Mouse (Mus musculus): ENCODE measurements around the gene Speer4b.
"Not testable (repeated sequence)": the region's sequence is repeated elsewhere in the genome, so short reads cannot be mapped to it uniquely, and the experiment has no call there.

Gene Speer4b

DNA sequence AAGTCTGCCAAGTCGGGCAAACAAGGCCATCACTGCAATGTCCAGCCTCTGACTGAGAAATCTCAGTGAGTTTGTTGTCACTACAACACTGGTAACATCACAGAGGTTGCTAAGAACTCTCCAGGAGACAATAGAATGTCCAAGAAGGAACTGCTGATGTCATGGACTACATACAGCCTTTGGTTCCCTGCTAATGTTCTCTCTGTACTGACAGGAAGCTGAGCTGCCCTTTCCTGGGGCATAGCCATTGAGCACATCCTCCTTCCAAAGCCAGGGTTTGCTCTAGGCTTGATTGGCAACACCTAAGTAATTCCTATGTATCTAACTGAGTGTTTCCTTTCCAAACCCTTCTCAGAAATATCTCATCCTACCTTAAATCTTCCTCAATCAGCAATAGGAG, at the start of gene Speer4b:
Gene Speer4b, minus strand, starts transcription at position 101 of the 400 bp plus-strand sequence.
- in situ Hi-C loops (cut with MboI, MseI) = not testable (repeated sequence)

- in situ Hi-C loops (cut with MboI, MseI) = no loop called here
These were observed 48.1 kb upstream of the Speer4b start for GRCm38 (mm10) chr5:27549291-27549690.

DNA sequence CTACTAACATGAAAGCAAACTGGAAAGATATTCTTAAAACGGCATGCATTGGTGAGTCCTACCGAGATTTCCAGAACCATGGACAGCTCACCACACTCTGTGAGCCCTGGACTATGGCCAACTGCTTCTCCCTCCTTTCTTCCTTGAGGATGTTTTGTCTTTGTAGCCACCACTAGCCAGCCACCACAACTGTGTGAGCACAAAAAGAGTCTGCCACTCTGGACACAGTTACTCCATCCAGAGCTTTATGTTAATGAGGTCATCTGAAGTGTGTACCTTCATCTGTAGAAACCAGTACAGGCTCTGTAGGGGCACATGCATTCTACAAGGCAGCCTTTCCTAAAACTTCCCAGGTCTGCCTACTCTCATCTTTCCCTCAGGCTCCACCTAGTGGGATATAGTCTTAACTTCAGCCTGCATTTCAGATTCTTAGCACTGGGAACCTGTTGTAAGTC, 43.6 kb upstream of the Speer4b start:
- in situ Hi-C loops (cut with MboI, MseI) = no loop called here

DNA sequence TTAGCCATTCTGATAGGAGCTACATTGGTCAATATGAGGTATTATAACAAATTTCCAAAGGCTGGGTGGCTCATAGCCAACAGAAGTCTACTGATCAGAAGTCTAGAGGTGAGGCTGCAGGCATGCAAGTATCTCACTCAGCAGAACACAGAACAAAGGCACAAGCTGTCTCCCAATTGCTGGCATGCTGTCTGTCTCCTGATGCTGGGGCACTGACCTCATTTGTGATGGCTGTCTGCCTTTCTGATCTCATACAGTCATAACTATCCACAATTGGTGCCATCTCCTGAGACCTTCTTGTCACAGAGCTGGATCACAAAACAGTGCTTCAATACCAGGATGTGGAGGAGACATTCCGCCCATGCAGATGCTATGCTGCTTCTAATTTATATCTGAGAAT, 25.7 kb upstream of the Speer4b start:
- in situ Hi-C loops (cut with MboI, MseI) = no loop called here

- in situ Hi-C loops (cut with MboI, MseI) = no loop called here
These were observed 17.5 kb upstream of the Speer4b start for GRCm38 (mm10) chr5:27518716-27519115.

GRCm38 (mm10) chr5:27490942-27491341, 10.3 kb downstream of the Speer4b start:
- in situ Hi-C loops (cut with MboI, MseI) = no loop called here

GRCm38 (mm10) chr5:27486138-27486537, 15.1 kb downstream of the Speer4b start:
- in situ Hi-C loops (cut with MboI, MseI) = no loop called here

GRCm38 (mm10) chr5:27481706-27482105, 19.5 kb downstream of the Speer4b start:
- in situ Hi-C loops (cut with MboI, MseI) = no loop called here

- in situ Hi-C loops (cut with MboI, MseI) = no loop called here
These were observed 26.2 kb downstream of the Speer4b start for GRCm38 (mm10) chr5:27474964-27475465.

GRCm38 (mm10) chr5:27457686-27458085, 43.6 kb downstream of the Speer4b start:
- in situ Hi-C loops (cut with MboI, MseI) = no loop called here

GRCm38 (mm10) chr5:27456981-27457380, 44.3 kb downstream of the Speer4b start:
- in situ Hi-C loops (cut with MboI, MseI) = no loop called here

DNA sequence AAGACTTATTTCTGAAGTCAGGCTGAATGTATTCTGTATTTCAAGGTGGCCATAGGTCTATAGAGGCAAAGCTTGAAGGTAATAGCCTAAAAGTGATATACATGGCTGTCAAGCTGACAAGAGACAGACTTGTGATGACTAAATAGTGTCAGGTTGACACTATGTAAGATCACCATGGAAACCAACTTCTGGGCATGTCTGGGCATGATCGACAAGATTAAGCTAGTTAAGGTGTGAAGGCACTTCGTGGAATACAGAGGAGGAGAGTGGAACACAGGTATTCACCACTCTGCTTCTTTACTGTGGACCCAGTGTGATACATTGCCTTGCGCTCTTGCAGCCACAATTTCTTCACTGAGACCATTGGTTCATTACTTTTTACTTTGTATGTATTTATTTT, 46.9 kb downstream of the Speer4b start:
- in situ Hi-C loops (cut with MboI, MseI) = no loop called here

- in situ Hi-C loops (cut with MboI, MseI) = no loop called here
These were observed 47.9 kb downstream of the Speer4b start for GRCm38 (mm10) chr5:27453201-27453845.

Data from T-helper 2 cell (primary cell).